Mouse (Mus musculus) ES-CJ7 (cell line): Measurements from ENCODE around the gene Gtpbp2.

Experiments
- DNase-seq: peaks from one replicate; pipeline ENCODE4 v3.0.0; 2011; ENCODE audit warnings: low read depth, low spot score

The Gtpbp2 gene

GRCm38 (mm10) chr17:46160686-46161085 is at the start of gene Gtpbp2:
Gtpbp2 (plus strand) TSS chr17:46161032.
- peak; percentile 100 for DNase-seq

GRCm38 (mm10) chr17:46115489-46115888 is 45.3 kb upstream of the Gtpbp2 start:
- DNase-seq = no peak

DNA sequence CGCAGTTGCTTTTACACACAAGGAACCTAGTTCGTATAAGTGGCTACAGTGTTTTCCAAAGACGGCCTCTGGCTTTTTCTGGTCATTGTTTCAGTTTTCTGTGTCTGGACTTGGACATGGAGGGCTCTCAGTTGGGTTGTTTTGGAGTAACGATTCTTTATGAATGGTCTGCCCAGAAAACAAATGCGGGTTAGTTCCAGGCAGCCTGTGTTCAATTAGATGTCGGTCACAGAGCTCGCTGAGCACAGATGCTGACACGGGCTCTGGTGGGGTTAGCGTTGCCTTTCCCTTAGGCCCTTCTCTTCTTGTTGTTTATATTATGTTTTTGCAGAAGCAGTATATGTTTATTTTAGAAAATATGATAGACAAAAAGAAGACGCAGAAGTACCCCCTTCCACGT is 44.7 kb upstream of the Gtpbp2 start:
- DNase-seq = no peak

GRCm38 (mm10) chr17:46116881-46117280 is 44.0 kb upstream of the Gtpbp2 start:
- no peak for DNase-seq

- DNase-seq = no peak
Observed at GRCm38 (mm10) chr17:46117623-46118422, 43.0 kb upstream of the Gtpbp2 start.

DNA sequence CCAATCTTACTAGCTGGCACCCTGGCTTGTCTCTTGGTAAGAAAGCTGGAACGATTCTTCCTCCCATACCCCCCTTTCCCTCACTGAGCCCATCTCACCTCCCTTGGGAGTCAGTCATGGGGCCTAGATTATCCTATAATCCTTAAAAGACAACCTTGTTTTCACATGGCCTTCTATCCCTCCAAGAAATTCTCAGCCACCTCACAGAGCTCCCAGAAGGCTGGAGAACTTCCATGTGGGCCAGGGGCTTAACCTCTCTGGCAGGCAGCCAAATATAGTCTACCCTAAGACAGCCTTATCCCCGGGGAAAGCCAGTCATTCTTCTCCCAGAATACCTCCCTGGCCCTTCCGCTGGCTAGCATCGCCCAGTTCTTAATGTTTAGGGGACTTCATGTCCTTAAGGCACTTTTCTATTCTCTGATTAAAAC is 42.4 kb upstream of the Gtpbp2 start:
- no peak for DNase-seq

DNA sequence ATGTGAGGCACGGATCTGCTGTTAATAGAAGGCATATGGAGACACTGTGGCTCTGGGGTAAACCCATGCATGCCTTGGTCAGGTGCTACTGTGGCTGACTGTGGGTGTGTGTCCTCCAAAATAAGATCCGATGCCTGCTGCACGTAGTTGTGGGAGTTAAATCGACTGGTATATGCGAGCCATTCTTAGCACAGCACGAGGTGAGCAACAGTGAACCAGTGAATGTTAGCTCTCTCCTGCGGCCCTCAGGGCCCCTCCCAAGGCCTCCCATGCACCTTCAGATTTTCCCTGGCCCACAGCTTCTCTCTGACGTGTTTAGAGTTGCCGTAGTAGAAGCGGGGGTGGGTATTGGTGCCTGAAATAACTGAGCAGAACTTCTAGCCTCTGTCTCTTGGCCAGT is 41.2 kb upstream of the Gtpbp2 start:
- no peak for DNase-seq

- no peak for DNase-seq
Observed at GRCm38 (mm10) chr17:46122791-46123190, 38.0 kb upstream of the Gtpbp2 start.

- DNase-seq = no peak
Observed at GRCm38 (mm10) chr17:46123285-46123684, 37.5 kb upstream of the Gtpbp2 start.

- no peak for DNase-seq
Observed at GRCm38 (mm10) chr17:46123953-46124700, 36.7 kb upstream of the Gtpbp2 start.

- DNase-seq = no peak
Observed at GRCm38 (mm10) chr17:46126608-46127007, 34.2 kb upstream of the Gtpbp2 start.

DNA sequence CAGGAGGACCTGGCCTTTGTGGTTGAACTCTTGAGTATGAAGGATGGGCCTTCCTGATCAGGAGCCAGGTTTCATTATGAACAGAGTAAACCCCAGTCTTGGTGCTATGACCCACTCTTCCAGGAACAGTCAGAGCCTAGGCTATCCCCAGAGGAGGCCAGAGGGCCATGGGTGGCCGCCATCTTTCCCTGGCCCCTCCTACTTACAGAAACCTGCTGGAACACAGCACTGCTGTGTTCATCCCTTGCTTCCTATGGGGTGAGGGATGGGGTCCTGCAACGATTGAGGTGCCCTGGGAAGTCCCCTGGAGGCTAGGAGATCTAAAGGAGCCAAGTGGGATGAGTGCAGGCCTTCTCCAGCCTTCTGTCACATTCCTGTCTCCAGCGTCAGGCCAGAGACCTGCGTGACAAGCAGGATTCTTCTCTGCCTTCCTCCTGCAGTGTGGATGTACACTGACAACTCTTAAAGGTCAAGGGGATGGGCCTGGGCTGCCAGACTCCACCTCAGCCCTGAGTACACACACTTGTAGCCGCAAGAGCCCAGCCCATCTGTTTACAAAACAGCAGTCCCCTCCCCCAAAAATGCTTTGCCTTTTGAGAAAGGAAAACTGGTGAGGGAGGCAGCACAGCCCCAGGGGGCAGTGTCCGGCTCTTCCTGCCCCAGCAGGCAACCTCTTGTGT is 32.9 kb upstream of the Gtpbp2 start:
- DNase-seq = peak; percentile 53

- no peak for DNase-seq
Observed at GRCm38 (mm10) chr17:46129741-46130498, 30.9 kb upstream of the Gtpbp2 start.

- peak; percentile 66 for DNase-seq
Observed at GRCm38 (mm10) chr17:46132058-46132718, 28.6 kb upstream of the Gtpbp2 start.

- DNase-seq = no peak
Observed at GRCm38 (mm10) chr17:46132862-46133261, 28.0 kb upstream of the Gtpbp2 start.

DNA sequence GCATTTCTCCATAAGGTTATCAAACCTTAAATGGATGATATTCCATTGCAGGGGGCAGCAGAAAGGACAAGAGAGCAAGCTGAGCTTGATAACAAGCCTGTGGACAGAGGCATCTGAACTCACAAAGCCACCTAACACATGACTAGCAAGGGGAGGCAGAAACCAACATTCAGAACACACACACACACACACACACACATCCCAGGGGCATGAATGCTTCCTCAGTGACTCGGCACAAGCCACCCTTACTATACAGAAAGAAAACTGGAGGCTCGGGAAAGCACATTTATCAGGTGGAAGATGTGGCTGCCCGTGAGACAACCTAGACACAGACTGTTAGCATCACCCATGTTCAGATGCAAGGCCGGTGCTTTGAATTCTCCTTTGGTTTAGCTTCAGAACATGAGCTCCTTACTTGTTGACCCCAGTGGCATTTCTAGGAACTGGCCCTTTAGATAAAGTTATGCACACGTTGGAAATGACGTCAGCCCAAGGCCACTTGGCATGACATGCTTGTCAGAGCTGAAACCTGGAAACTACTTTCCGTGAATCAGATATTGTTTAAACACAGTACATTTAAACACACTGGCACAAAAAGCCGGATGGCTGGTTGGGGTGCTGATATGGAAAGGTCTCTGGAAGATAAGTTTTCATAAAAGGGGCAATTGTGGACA is 22.1 kb upstream of the Gtpbp2 start:
- no peak for DNase-seq

- no peak for DNase-seq
Observed at GRCm38 (mm10) chr17:46139872-46140271, 21.0 kb upstream of the Gtpbp2 start.

DNA sequence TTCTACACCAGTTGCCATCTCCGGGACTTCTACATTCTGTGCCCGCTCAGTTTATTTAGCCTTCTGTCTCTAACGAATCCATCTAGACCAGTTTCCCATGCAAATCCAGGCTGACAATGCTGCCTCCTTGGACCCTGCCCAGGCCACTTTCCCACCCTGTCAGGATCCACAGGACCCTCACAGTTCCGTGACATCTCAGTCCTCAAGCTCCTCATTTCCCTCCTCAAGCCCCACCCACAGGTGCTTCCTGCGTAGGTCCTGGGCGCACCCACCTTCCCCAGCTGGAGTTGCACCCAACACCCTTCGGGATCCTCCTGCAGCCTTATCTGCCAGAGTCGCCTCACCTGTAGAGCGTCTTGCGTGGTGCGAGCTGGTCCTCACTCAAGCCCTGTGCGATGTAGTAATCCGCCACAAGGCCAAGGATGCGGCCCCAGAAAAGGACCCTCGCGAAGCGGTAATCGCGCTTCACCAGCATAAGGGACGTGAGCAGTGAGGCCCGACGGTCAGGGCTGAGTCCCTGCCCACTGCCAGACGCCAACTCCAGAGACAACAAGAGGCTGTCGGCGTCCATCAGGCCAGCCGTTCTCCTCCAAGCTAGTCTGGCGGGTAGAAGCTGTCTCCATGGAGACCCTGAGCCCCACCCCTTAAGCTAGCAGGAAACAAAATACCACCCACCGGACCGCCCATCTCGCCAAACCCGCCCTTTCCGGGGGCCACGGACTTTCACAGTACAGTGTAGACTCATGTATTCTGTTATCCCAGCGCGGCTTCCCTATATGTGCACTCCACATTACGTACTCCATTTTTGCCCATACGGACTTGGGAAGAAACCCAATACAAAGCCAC is 17.0 kb upstream of the Gtpbp2 start, which contains the start of gene Rsph9:
Rsph9 (minus strand) TSS at position 639 of the 846 bp plus-strand sequence.
- peak; percentile 73 for DNase-seq
